Mouse (Mus musculus) kidney, adult 18-20 months (tissue): ENCODE measurements around the gene Rgn.

Experiments
- DNase-seq: peaks from one replicate; pipeline ENCODE4 v3.0.0; 2021

Rgn gene

GRCm38 (mm10) chrX:20549532-20549931 is at the start of gene Rgn:
Gene Rgn, plus strand, starts transcription at chrX:20549787.
- no peak for DNase-seq

DNA sequence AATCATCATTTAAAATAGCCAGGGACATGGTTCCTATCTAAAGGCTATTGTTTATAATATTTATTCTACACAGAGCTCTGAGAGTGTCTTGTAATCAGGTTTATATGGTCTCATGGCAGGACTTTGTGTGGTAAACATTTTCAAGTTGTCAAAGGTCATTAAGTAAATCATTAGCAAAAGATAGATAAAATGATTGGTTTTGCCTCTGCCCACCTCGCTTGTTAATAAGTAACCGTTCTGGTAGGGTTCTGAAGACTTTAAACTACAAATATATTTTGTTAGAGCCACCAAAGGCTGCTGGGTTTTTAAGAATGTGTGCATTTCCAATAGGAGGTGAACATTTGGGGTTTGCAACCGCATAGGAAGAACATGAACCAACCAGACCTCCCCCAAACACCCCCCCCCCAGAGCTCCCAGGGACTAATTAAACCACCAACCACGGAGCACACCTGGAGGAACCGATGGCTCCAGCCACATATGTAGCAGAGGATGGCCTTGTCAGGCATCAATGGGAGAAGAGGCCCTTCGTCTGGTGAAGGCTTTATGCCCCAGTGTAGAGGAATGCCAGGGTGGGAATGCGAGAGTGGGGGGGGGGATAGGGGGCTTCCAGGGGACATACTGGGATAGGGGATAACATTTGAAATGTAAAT is 29.2 kb upstream of the Rgn start:
- no peak for DNase-seq

DNA sequence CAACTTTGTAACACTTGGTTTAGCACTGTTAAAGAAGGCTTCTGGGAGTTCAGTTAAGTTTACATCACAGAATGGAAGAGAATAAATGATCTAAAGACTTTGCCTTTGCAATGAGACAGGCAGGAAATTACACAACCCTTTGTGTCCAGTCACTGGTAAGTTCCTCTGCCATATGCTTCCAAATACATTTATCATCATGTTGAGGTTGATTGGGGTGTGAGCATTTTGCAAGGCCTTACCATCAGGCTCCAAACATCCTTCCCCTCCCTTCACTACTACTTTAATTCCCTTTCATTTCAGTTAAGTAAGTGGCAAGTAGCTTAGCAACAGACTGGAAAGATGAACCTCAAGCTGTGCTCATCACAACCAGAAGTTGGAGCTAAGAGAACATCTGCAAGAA is 28.0 kb upstream of the Rgn start:
- DNase-seq, result no peak

GRCm38 (mm10) chrX:20532621-20533020 is 17.0 kb upstream of the Rgn start:
- no peak for DNase-seq

DNA sequence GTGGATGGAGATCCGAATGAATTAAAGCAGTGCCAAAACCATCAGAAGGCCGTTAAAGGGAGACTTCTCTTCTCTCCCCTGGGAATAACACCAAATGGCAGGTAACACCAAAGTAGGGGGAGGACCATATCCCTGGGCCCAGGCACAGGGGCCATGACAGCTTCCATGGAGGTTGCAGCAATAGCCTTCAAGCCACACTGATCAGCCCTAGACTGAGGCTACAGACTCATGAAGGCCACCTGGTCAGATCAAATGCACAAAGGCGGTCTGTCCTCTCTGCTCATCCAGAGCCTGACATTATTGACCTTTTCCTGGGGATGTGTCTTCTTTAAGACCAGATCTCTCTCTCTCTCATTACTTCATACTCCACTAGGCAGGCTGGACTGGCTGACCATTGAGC is 5.7 kb upstream of the Rgn start:
- no peak for DNase-seq

GRCm38 (mm10) chrX:20547609-20548008 is 2.0 kb upstream of the Rgn start:
- no peak for DNase-seq

GRCm38 (mm10) chrX:20548011-20548879 is 1.3 kb upstream of the Rgn start:
- DNase-seq, result peak; percentile 45

DNA sequence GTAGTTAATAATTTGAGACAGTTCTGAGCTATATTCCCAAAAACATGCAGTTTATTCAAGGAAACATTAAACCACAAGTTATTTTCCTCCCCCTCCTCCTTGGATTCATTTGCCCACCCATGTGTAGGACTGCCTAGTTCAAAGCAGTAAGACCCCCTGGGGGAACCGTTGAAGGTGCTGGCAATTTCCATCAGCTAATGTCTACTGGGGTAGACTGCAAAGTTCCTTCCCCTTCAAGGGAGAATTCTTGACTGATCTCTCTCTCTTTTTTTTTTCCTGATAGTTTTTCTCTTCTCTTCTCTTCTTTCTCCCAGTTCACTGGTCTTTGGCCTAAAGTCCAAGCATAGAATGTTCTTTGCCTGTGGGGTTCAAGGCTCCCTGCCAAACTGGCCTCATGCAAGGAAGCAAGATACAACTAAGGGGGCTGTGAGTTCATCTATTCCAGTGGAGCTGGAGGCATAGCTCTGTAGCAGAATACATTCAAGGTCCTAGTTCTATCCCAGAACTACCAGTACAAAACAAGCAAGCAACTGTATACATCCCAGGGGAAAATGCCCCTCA is 627 bp upstream of the Rgn start:
- no peak for DNase-seq

DNA sequence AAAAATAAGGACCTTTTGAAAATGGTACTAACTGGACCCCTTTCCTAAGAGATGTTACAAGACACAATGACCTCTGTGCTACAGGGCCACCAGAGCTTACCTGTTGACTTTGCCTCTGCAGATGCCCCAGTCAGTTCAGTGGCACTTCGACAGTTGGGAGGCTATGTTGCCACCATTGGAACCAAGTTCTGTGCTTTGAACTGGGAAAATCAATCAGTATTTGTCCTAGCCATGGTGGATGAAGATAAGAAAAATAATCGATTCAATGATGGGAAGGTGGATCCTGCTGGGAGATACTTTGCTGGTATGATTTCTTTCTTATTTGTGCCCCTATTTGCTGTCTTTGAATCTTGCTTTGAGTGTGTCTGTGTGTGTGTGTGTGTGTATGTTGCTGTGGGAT is 2.6 kb downstream of the Rgn start:
- DNase-seq, result no peak

GRCm38 (mm10) chrX:20561846-20562245 is 12.3 kb downstream of the Rgn start:
- DNase-seq, result no peak

DNA sequence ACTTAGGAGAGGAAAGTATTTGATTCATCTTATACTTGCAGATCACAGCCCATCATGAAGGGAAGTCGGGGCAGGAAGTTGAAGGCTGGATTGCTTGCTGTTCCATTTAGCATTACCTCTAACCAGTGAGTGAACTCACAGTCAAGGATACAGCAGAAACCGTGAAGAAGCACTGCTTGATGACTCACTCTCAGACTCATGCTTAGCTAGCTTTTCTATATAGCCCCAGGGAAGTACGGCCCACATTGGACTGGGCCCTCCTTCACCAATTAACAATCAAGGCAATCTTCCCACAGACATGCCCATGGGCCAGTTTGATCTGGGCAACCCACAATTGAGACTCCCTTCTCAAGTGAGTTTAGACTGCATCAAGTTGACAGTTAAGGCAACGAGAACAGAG is 14.4 kb downstream of the Rgn start:
- DNase-seq, result no peak

GRCm38 (mm10) chrX:20571024-20571423 is 21.4 kb downstream of the Rgn start:
- no peak for DNase-seq

- no peak for DNase-seq
Measured at GRCm38 (mm10) chrX:20572683-20573082, 23.1 kb downstream of the Rgn start.

GRCm38 (mm10) chrX:20573927-20574326 is 24.3 kb downstream of the Rgn start:
- no peak for DNase-seq

DNA sequence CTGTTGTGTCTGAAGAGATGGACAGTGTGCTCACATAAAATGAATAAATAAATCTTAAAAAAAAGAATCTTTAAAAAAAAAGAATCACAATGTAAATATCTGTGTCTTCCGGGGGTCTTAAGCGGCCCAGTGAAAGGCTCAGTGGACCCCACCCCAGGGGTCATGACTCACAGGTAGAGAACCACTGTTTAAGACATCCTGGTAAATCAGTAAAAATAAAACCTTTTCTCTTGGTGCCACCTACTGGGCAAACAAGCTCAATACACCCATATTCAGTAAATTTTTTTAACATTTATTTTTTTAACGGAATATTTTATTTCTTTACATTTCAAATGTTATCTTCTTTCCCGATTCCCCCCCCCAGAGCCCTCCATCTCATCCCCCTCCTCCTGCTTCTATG is 38.4 kb downstream of the Rgn start:
- DNase-seq, result peak; percentile 22

DNA sequence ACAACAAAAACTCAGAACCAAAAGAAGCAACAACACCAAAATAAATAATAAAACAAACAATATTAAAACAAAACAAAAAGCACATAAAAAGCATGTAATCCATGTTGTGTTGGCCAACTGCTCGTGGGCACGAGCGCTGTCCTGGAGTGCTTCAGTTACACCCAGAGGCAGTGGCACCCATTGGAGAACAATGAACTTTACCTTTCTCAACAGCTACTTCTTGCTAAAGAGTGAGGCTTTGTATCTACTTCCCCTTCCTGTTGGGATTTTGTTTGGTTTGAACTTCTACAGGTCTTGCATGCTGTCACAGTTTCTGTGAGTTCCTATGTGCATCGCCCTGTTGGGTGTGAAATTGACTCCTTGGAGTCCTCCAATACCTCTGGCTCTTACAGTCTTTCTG is 58.9 kb downstream of the Rgn start:
- DNase-seq, result no peak
